ENCODE assay signal across 9 mouse cellular contexts in the genomic region with DNA sequence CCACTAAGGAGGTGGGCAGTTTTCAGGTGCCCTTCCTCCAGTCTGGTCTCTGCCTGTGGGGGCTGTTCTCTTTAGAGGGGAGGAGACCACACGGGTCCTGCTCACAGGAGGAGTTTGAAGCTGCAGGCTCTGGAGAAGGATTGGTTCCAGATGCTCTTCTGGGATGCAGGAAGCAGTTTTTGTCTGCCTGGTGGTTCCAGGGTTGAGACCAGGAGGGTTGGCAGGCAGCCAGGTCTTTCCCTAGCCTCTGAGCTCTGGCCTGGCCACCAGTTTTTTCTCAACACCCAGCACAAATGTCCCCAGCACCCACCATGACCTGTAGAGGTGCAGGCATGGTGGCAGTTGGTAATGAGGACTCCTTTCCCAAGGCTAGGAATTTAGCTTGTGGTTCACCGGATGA.
DNase-seq lines count a peak whose midpoint lies in the region; ATAC-seq lines count a peak whose summit lies in the region.
"Had no signal": no experiment of that assay in that cellular context is flagged by ENCODE, and none has a peak within 500 bp of the region (broad histone marks: within the 10 kb centered on the region; RNA-seq: fewer than 3 reads in every experiment).

No protein-coding gene starts in this region.

- H3K36me3 ChIP-seq in forebrain, embryonic 10.5 days (replicated peaks) = no peaks in the 10 kb centered on the region
- H3K36me3 ChIP-seq in forebrain, embryonic 11.5 days (ENCODE audit: control insufficient read depth, insufficient read depth, low read length) = no peaks in the 10 kb centered on the region
- no peaks in the 10 kb centered on the region for H3K36me3 ChIP-seq in midbrain, embryonic 10.5 days
- H3K36me3 ChIP-seq in midbrain, embryonic 16.5 days (ENCODE audit: control insufficient read depth, insufficient read depth, low read length) = no peaks in the 10 kb centered on the region
- H3K36me3 ChIP-seq: hindbrain, embryonic 15.5 days had no signal

- no peaks in the 10 kb centered on the region; the same call in 1 of the 2 replicates for H3K27me3 ChIP-seq in forebrain, embryonic 10.5 days (ENCODE audit: poor library complexity, severe bottlenecking)
- H3K27me3 ChIP-seq in forebrain, embryonic 11.5 days (ENCODE audit: control insufficient read depth, insufficient read depth, low read length) = no peaks in the 10 kb centered on the region
- H3K27me3 ChIP-seq in midbrain, embryonic 10.5 days (ENCODE audit: low read depth, poor library complexity, severe bottlenecking) = peaks cover 6% of the 10 kb centered on the region; the same call in 1 of the 2 replicates
- H3K27me3 ChIP-seq in midbrain, embryonic 16.5 days (ENCODE audit: control insufficient read depth, insufficient read depth, low read depth, low read length) = no peaks in the 10 kb centered on the region
- H3K27me3 ChIP-seq: hindbrain, embryonic 15.5 days had no signal

- H3K4me2 ChIP-seq in forebrain, embryonic 11.5 days (ENCODE audit: low read depth, low read length, severe bottlenecking) = no peak overlapping the region
- no peak overlapping the region for H3K4me2 ChIP-seq in midbrain, embryonic 16.5 days (ENCODE audit: low read length)

- no peak for DNase-seq in forebrain, embryonic 10.5 days (ENCODE audit: extremely low spot score, low spot score)
- no peak for DNase-seq in forebrain, embryonic 11.5 days (ENCODE audit: low spot score)
- DNase-seq in midbrain, embryonic 10.5 days (ENCODE audit: low spot score) = no peak
- DNase-seq in kidney, postnatal 25 days = peak; percentile 68 to 70
- DNase-seq in retina, embryonic 14.5 days (ENCODE audit: low spot score) = no peak
- no peak for DNase-seq in natural killer cell, adult 2 months (ENCODE audit: low spot score in 2 of 2)
- DNase-seq in adrenal gland, adult (ENCODE audit: inconsistent age in 2 of 2, low spot score in 1 of 2) = no peak

- WGBS in forebrain, embryonic 10.5 days = 43% methylated on average over 2 of the region's 2 CpGs
- WGBS in forebrain, embryonic 11.5 days = 46% methylated on average over 2 of the region's 2 CpGs
- WGBS in midbrain, embryonic 10.5 days = 49% methylated on average over 2 of the region's 2 CpGs
- WGBS in midbrain, embryonic 16.5 days = 50% methylated on average over 2 of the region's 2 CpGs

- H3K4me3 ChIP-seq in forebrain, embryonic 10.5 days = peak overlapping the region; percentile 44
- H3K4me3 ChIP-seq in forebrain, embryonic 11.5 days (ENCODE audit: low read depth, low read length) = no peak overlapping the region
- H3K4me3 ChIP-seq in midbrain, embryonic 10.5 days = peak overlapping the region; percentile 44
- no peak overlapping the region for H3K4me3 ChIP-seq in midbrain, embryonic 16.5 days (ENCODE audit: low read depth, low read length)
- H3K4me3 ChIP-seq: hindbrain, embryonic 15.5 days had no signal

- H3K9me3 ChIP-seq in forebrain, embryonic 10.5 days = no peaks in the 10 kb centered on the region
- no peaks in the 10 kb centered on the region for H3K9me3 ChIP-seq in forebrain, embryonic 11.5 days (ENCODE audit: control insufficient read depth, low read length)
- no peaks in the 10 kb centered on the region for H3K9me3 ChIP-seq in midbrain, embryonic 10.5 days (replicated peaks)
- no peaks in the 10 kb centered on the region for H3K9me3 ChIP-seq in midbrain, embryonic 16.5 days (replicated peaks; ENCODE audit: control insufficient read depth, low read length, poor library complexity, severe bottlenecking)
- H3K9me3 ChIP-seq: hindbrain, embryonic 15.5 days had no signal

- H3K4me1 ChIP-seq in forebrain, embryonic 10.5 days = peaks cover 87% of the 10 kb centered on the region
- H3K4me1 ChIP-seq in forebrain, embryonic 11.5 days (replicated peaks; ENCODE audit: control insufficient read depth, insufficient read depth, low read length) = peaks cover 28% of the 10 kb centered on the region
- H3K4me1 ChIP-seq in midbrain, embryonic 10.5 days = peaks cover 87% of the 10 kb centered on the region
- H3K4me1 ChIP-seq in midbrain, embryonic 16.5 days (ENCODE audit: control insufficient read depth, insufficient read depth, low read length) = peaks cover 11% of the 10 kb centered on the region

- H3K27ac ChIP-seq in forebrain, embryonic 10.5 days = peak overlapping the region; percentile 94
- H3K27ac ChIP-seq in forebrain, embryonic 11.5 days (ENCODE audit: low read depth, low read length) = no peak overlapping the region
- H3K27ac ChIP-seq in midbrain, embryonic 10.5 days (replicated peaks) = peak overlapping the region; percentile 83
- H3K27ac ChIP-seq in midbrain, embryonic 16.5 days (ENCODE audit: low read length) = no peak overlapping the region
- H3K27ac ChIP-seq: hindbrain, embryonic 15.5 days had no signal

- no peak for ATAC-seq in forebrain, embryonic 11.5 days (replicated peaks; ENCODE audit: low FRiP score)
- ATAC-seq in midbrain, embryonic 16.5 days = no peak

- H3K9ac ChIP-seq in forebrain, embryonic 11.5 days (ENCODE audit: low read length) = no peak overlapping the region; the same call in 1 of the 2 replicates
- no peak overlapping the region for H3K9ac ChIP-seq in midbrain, embryonic 16.5 days (ENCODE audit: low read depth, low read length)
- H3K9ac ChIP-seq: hindbrain, embryonic 15.5 days had no signal

Comparison
In these comparisons a context has a peak if more than half of its experiments do, and no peak if none do; other contexts are left out.
1. H3K27ac ChIP-seq: peak in forebrain, embryonic 10.5 days (single experiment) and midbrain, embryonic 10.5 days (single experiment); none in forebrain, embryonic 11.5 days (single experiment) and midbrain, embryonic 16.5 days (single experiment).
2. H3K4me3 ChIP-seq: peak in forebrain, embryonic 10.5 days (single experiment) and midbrain, embryonic 10.5 days (single experiment); none in forebrain, embryonic 11.5 days (single experiment) and midbrain, embryonic 16.5 days (single experiment).
3. DNase-seq: peak in kidney, postnatal 25 days (2 of 2); none in forebrain, embryonic 10.5 days (single experiment), forebrain, embryonic 11.5 days (single experiment), midbrain, embryonic 10.5 days (single experiment), retina, embryonic 14.5 days (single experiment), natural killer cell, adult 2 months (0 of 2) and adrenal gland, adult (0 of 2).